Mouse (Mus musculus) cerebellum, adult 2 months (tissue): Measurements from ENCODE around the gene Daxx.

Source experiments
- CTCF ChIP-seq: fragments of 200-500 bp; IDR thresholded peaks from 2 replicates; pipeline ENCODE4 v1.5.1; 2011; ENCODE audit warnings: low read depth, mild to moderate bottlenecking, control low read depth, low read length, moderate library complexity, borderline replicate concordance; ENCODE audit not compliant: insufficient read depth
- POLR2A ChIP-seq: fragments of 200-500 bp; IDR thresholded peaks from 2 replicates; pipeline ENCODE4 v1.6.1; 2011; ENCODE audit warnings: low read length, control low read depth, borderline replicate concordance; ENCODE audit not compliant: insufficient read depth

DNA sequence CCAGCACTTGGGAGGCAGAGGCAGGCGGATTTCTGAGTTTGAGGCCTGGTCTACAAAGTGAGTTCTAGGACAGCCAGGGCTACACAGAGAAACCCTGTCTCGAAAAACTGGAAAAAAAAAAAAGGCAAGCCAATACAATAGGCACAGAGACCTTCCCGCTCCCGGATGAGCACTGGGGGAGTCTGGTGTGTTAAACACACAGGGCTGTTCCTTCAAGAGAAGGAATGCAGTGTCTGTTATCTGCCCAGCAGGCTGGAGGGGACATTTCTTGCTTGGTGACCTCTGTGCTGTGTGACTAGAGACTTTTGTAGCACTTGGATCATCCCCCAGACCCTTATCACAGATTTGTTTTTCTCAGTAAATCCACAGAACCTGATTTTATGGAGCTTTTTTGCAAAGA lies 7.6 kb upstream of the Daxx start:
- TF ChIP-seq POLR2A (no peak), CTCF (no peak)
